Mouse (Mus musculus) T-cell, adult 66 days (primary cell): ENCODE measurements around the gene Snx7. TPM values are rescaled to one million over a fixed set of nuclear protein-coding genes. Genes with fewer than 3 reads are reported as not detected.

ENCODE experiments used
- total RNA-seq, 2 experiments: library from RNA; stranded (reverse); gene quantifications; 3 replicates in 1 of 2; 4 replicates in 1 of 2; pipeline ENCODE4 v1.2.4; 2023

The Snx7 gene
- not detected for total RNA-seq

GRCm38 (mm10) chr3:117868637-117869323, at the start of gene Snx7:
TSS of gene Snx7 (minus strand) at chr3:117868936.

